Mouse (Mus musculus): Measurements from ENCODE around the gene Macf1. TPM values are rescaled to one million over a fixed set of nuclear protein-coding genes. Genes with fewer than 3 reads are reported as not detected.
"Not testable (repeated sequence)": the region's sequence is repeated elsewhere in the genome, so short reads cannot be mapped to it uniquely, and the experiment has no call there.

The Macf1 gene
- polyA plus RNA-seq, 1 experiment, result 49.8 TPM

DNA sequence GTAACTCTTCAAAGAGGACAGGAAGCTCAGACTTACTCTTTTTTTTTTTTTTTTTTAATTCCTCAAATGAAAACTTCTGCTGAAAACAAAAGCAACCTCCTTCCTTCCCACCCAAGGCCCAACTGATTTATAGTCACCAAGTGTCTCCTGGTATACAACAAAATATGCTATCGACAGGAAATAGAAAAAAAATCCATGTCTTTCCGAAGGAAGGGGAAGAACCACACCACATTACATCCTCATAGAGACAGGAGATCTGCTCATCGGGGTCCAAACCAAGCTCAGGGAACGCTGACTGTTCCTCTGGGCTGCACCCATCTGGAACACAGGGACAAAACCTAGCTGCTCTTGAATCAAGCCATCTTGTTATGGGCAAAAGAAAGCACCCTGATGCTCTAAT, 50.3 kb downstream of the Macf1 start:
- no peak for DNase-seq (ENCODE audit: low read depth)

DNA sequence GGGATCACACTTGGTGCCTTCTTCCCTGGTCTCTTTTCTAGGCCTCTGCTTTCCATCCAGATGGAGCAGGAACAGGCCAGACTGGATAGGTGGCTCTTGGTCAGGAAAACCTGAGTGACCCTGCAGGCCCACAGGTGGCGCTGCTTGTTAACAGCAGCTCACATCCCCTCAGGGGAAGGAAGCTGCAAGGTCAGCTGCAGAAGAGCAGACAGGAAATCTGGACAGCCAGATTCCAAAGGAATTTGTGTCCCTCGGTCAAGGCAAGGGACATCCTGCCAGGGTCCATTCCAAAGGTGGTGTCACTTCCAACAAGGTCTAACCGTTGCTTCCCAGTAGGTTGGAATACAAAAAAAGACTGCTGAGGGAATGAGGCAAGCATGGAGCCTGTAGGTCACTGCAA, 50.8 kb downstream of the Macf1 start:
- DNase-seq (ENCODE audit: low read depth), result peak; percentile 63

DNA sequence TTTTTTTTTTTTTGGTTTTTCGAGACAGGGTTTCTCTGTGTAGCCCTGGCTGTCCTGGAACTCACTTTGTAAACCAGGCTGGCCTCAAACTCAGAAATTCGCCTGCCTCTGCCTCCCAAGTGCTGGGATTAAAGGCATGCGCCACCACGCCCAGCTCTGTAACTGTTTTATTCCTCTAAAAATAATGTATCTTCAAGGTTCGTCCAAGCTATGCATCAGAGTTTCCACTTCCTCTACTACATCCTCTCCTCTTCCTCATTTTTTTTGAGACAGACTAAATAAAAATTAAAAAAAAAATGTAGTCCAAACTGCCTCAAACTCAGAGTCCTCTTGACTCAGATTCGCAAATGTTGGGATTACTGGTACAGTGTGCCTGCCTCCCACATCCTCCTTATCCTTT, 52.0 kb downstream of the Macf1 start:
- not testable (repeated sequence) for DNase-seq (ENCODE audit: low read depth)

DNA sequence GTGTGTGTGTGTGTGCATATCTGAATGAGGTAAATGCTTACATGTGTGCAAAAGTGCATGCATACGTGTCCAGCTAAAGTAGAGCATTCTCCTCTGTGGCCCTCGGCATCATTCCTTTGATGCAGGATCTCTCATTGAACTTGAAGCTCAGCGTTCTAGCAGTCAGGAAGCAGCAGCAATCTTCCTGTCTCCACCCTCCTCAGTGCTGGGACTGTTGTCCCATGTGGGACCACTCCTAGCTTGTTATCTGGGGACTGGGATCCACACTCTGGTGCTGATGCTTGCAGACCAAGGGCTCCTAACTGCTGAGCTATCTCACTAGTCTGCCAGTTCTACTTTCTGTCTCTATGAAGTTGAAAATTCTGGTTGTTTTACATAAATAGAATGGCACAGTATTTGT, 52.5 kb downstream of the Macf1 start:
- DNase-seq (ENCODE audit: low read depth), result no peak

DNA sequence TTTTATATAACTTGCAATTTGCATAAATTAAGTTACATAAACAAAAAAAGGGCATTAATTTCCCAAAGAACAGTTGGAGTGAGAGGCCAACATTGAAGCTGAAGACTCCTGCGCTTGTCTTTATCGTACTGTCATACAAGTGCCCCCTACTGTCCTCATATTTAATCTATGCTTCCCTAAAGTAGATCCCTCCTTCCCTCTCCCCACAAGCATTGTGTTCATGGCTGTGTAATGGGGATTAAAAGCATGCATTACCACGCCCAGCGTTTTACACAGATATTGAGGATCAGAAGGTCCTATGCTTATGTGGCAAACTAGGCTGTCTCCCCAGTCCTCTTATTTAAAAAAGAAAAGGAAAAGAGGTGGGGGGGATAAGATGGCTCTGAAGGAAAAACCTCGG, 56.5 kb downstream of the Macf1 start:
- no peak for DNase-seq (ENCODE audit: low read depth)

DNA sequence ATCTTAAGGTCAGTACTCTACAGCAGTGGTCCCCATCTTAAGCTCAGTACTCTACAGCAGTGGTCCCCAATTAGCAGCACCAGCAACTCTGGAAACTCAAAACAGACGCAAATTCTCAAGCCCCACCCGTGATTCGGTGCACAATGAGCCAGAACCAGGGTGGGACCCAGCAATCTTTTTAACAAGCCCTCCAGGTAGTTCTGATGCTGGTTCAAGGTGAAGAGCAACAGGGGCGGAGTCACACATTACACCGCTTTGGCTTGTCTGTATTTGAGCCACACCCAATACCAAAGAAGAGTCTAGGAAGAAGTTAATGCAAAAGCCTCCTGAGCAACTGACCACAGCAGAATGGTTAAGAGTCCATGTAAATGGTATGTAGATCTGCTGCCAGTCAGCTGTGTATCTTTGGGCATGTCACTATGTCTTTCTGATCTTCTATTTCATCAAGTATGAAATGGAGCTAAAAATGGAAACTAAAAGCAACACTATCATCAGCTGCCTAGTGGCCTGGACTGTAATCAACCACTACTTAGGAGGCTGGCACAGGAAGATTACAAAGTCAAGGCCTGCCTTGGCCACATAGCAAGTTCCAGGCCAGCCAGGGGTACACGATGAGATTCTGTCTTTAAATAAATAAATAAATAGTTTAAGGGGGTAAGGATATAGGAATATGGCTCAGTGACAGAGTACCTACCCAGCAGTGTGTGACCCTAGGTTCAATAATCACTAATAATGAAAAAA, 58.7 kb downstream of the Macf1 start:
- no peak for DNase-seq (ENCODE audit: low read depth)

DNA sequence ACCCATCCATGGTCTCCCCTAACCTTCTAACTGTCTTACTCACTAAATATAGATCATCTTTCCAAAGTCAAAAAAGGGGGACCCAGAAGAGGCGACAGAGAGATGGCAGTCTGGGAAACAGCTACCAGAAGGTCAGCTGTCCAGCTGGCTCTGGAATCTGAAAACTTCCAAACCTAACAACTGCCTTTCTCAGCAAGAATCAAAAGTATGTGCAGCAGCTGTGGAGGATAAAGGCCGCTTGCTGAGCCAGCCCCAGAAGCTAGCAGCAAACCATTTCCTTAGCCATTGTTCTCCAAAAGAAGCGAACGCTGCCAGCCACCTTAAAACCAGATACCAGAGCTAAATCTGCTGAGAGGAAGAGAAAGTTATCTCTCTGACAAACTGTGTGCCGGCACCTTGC, 59.7 kb downstream of the Macf1 start:
- DNase-seq (ENCODE audit: low read depth), result no peak

DNA sequence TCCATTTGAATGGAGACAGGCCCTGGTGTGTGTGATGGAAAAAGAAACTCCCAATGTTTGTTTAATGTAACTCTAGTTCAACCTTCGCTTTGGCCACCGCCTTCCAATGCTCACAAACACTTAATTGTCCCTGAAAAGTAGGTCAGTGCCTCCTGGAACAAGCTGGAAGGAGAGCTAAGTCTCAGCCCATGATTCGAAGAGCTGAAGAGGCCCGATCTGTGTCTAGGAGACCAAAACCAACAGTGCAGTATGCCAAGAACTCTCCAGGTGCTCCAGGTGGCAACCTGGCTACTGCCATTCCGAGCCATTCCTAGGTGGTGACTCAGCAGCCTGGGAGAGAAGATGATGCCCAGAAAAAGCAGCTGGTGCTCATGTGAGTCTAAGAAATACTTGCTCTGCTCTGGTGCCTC, 60.4 kb downstream of the Macf1 start:
- DNase-seq (ENCODE audit: low read depth), result peak; percentile 33

DNA sequence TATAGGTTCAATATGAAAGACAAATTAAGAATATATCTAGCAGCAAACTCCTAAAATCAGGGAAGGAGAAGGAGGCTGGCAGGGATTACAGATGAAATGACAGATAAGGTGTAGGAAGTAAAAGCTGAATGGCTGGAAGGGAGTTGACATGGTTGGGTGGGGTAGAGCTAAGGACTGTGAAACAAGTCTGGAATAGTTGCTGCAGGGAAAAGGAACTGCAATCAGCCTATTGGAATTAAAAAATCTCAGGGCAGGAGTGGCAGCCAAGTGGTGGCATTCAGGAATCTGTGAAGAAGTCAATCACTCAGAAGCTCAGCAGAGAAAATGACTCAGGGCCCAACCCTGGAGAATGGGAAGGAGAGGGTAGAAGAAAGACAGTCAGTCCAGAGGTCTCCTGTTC, 62.4 kb downstream of the Macf1 start:
- no peak for DNase-seq (ENCODE audit: low read depth)

DNA sequence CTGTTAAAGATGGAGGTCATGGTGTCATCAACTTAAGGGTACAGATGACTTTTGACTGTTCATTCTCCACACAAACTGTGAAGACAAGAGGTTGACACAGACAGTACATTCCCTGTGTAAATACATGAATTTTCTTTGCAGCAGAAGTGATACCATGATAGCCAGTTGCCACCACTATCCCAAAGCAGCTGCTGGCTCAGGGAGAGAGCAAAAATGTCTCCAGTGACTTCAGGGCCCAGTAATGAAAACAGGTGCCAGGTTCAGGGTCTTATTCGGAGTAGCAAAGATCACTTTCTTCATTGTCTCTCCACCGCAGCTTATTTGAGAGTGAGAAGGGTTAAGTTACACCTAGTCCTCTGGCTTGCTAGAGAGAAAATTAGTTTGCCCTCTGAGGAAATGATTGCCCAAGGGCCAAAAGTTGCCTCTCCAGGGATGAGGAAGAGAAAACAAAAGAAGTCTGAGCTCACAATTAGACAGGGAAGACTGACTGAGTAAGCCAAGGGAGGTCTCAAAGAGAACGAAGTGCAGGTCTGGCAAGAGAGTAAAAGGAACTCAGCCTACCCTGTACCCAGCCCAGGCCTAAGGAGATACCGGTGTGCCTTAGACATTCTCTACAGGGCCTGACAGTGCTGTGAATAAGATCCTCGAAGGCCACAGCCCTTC, 66.3 kb downstream of the Macf1 start:
- DNase-seq (ENCODE audit: low read depth), result no peak

DNA sequence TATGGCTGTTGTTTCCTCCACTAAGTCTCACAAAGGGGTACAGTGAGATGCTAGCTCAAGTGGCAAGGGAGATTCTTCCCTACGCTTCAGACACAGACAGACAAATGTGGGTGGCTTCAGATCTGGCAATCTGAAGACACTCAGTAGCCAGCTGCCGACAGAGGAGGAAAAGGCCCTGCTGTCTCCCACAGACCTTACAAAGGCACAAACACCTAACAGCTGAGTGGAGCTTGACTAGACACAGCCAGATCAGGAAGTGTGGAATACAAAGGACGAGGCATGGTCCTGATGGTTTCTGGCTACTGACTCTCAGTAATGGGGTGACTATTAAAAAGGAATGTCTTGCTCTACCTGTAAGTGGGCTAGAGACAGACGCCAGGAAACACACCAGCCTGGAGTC, 67.2 kb downstream of the Macf1 start:
- DNase-seq (ENCODE audit: low read depth), result no peak

DNA sequence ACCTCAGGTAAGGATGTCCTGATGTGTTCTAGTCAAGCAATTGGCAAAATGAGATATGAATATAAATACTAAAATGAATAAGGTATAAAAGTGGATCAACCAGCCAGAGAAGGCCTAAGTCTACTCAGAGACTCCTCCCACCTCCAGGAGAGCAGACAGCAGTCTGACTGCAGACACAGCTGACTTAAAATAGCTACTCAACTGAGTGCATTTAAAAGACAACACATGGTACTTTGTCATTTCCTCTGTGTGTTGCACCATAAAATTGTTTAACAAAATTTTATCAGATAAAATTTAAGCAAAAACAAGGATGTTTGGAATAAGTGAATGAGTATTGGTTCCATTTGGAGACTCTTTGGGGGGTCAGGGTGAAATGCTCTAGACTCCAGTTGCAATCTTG, 67.7 kb downstream of the Macf1 start:
- no peak for DNase-seq (ENCODE audit: low read depth)

DNA sequence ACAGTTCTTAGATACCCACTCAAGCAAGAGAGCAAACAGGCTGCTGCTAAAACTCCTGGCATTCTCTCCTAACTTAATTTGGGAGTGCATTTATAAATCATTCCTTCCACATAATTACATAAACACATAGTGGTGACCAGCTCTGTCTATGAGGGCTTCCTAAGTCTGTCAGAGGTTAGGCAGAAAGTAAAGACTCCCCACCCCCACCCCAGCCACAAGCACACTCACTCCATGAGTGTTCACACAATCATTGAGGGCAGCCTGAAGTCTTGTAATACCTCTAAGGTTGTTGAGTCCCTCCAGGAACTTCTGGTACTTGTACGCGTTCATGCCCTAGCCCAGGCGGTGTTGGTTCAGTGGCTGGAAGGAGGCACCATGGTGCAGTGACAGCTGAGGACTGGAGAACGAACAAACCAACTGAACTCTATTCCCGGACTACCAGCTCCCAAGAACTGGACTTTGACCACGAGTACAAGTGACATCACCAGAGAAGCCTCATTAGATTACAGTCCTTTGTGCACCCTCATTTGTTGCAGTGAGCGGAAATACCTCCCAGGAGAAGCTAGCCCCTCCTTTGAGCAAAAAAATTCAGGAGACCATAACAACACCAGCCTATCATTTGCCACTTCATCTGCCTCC, 70.7 kb downstream of the Macf1 start:
- no peak for DNase-seq (ENCODE audit: low read depth)

DNA sequence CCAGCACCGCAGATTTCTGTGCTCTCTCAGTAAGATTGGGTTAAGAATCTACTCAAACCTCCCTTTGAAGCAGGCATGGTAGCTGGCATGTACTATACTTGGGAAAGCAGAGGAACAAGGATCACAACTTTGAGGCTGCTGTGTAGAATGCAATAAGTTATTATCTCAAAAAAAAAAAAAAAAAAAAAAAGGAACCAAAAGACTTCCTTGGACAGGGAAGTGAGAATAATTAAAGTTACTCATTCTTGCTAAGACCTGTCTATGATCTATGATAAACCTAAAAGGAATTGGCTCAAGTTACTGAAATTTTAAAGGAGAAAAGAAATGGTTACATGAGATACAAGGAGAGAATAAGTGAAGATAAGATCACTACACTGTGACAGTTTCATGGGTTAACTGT, 72.2 kb downstream of the Macf1 start:
- no peak for DNase-seq (ENCODE audit: low read depth)

DNA sequence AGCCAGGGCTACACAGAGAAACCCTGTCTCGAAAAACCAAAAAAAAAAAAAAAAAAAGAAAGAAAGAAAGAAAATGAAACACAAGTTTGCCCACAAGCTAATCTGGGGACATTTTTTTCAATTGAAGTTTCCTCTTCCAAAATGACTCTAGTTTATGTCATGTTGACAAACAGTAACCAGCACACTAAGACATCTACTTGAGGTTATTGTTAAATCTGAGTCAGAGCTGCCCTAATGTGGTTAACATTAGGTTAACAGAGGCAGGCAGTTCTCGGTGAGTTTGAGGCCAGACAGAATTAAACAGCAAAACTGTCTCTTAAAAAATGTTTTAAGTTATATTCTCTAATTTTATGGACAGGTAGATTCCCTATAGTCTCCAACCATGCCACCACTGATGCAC, 72.9 kb downstream of the Macf1 start:
- DNase-seq (ENCODE audit: low read depth), result no peak

DNA sequence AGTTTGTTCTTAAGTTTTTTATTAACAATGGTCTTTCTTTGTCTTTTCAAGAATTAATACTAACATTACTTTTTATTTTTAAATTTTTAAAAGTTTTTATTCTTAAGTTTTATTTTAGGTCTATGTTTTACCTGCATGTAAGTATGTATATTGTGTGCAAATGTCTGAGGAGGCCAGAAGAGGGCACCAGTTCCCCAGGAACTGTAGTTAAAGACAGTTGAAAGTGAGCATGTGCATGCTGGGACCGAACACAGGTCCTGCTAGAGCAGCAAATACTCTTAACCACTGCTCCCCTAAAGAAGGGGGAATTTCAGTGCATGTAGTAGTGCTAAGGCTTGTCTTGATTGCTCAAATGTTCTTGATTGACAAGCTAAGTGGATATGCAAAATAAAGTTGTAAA, 77.0 kb downstream of the Macf1 start:
- DNase-seq (ENCODE audit: low read depth), result no peak

DNA sequence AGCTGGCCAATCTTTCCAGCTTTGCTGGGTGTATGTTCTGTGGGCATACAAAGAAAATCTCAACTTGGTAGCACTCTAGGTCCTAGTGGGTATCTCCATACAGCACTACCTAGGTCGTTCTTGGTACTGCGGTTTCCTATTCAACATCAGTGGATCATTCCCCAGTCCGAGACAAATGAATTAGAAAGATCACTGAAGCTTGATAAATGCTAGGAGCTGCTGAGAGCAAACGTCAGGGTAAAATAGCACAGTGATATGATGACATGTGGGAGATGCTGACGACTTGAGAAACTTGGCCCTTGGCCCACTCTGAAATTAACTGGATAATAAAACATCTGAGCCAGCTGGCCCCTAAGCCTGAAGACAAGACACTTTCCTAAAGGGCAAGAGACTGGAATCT, 78.2 kb downstream of the Macf1 start:
- DNase-seq (ENCODE audit: low read depth), result no peak

DNA sequence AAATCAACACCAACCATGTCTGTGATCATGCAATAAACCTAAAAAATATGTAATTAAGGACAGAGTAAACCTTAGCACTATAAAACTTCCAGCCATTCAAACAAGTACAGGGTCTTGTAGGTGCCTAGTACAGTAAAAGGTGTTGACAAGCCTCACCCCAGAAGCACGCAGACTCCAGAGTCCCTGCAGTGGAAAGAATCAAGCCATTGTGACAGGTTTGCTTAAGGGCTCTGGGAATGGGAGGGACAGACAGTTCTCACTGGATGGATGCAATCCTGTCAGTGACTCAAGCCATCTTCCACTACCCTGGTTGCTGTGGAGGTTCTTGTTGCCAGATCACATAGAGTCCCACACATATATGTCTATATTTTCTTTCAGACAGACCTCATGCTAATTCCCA, 78.9 kb downstream of the Macf1 start:
- DNase-seq (ENCODE audit: low read depth), result peak; percentile 31

DNA sequence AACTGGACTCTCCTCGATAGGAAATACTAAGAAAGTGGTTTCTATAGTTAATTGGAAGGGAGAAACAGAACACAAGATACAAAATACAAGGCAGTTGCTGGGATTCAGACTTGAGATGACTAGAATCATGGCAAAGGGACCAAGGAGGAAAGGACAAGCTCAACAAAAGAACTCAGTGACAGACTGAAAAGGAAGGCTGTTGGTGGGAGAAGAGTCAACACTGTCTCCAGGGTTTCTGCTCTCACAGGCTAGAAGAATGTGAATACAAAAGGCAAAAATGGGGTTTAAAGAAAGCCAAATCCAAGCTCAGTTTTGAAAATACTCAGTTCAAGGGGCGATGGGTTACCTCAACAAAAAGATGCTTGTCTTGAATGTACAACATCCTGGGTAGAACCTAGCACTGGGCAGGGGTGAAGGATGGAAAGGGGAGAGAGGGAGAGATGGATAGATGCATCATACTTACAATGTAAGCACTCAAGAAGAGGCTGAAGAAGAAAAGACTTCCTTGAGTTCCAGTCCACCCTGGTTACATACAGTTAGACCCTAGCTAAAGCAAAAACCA, 81.4 kb downstream of the Macf1 start:
- no peak for DNase-seq (ENCODE audit: low read depth)

DNA sequence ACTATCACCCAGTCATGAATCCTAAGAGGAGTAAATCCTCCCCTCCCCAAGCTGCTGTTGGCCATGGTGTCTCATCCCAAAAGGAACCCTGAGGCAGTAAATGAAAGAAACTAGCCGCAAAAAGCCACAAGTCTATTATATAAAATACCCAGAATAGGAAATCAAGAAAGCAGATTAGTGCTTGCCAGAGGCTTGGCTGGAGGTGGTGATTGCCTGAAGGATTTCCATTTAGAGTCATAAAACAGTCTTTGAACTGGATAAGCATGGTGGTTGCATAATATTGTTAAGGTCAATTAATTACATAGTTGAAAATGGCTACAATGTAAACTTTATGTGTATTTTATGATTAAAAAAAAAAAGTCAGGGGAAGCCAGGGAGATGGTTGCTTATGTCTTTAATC, 83.1 kb downstream of the Macf1 start:
- no peak for DNase-seq (ENCODE audit: low read depth)

DNA sequence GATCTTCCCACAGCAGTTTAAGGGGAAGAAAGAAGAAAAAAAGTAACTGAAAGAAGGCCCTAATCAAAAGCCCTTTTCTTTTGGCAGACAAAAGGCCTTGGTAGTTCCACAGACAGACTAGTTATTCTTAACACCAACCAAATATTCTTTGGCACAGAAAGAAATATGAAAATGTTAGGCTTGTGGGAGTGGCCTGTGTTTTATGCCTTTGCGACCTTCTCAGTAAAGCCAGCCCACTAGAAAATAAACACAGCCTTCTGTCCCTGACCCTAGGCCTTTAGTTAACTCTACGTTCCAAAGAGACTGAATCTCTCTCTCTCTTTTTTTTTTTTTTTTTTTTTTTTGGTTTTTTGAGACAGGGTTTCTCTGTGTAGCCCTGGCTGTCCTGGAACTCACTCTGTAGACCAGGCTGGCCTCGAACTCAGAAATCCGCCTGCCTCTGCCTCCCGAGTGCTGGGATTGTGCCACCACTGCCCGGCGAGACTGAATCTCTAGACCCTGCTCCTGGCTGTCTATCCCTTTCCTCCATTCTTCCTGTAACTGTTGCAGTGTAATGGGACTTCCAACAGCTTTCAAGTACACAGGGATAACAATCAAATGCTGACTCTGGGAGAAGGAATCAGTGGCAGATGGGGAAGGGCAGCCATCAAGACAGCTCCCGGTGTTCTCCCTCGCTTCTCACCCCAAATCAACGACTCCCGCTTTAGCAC, 85.5 kb downstream of the Macf1 start:
- no peak for DNase-seq (ENCODE audit: low read depth)

DNA sequence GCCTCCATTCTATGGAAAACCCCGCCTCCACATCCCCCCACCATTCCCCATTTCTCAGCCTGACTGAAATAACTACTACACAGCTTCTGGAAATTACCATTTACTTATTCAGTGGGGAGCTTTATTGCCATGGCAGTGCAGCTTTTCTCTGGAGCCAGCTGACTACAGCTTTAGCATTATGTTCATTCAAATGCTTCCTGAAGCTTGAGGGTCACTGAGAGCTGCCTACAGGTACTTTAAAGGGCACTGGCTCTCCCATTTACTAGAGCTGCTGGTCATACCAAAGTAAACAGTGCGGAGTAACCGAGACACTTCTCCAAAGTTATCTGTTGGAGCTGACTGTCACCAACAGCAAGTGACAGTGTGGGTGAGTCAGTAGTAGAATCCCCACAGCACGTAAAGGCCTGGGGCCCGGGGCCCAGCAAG, 89.8 kb downstream of the Macf1 start:
- DNase-seq (ENCODE audit: low read depth), result no peak

All from gonadal fat pad, adult 2 months (tissue).